Mouse (Mus musculus) cerebellum, adult 2 months (tissue): ENCODE measurements around the gene Slc2a9.
A peak's percentile ranks its signal among the peaks of the same experiment; 100 is the strongest.

Source experiments
- CTCF ChIP-seq: fragments of 200-500 bp; IDR thresholded peaks from 2 replicates; pipeline ENCODE4 v1.5.1; 2011; ENCODE audit warnings: low read depth, mild to moderate bottlenecking, control low read depth, low read length, moderate library complexity, borderline replicate concordance; ENCODE audit not compliant: insufficient read depth
- POLR2A ChIP-seq: fragments of 200-500 bp; IDR thresholded peaks from 2 replicates; pipeline ENCODE4 v1.6.1; 2011; ENCODE audit warnings: low read length, control low read depth, borderline replicate concordance; ENCODE audit not compliant: insufficient read depth

DNA sequence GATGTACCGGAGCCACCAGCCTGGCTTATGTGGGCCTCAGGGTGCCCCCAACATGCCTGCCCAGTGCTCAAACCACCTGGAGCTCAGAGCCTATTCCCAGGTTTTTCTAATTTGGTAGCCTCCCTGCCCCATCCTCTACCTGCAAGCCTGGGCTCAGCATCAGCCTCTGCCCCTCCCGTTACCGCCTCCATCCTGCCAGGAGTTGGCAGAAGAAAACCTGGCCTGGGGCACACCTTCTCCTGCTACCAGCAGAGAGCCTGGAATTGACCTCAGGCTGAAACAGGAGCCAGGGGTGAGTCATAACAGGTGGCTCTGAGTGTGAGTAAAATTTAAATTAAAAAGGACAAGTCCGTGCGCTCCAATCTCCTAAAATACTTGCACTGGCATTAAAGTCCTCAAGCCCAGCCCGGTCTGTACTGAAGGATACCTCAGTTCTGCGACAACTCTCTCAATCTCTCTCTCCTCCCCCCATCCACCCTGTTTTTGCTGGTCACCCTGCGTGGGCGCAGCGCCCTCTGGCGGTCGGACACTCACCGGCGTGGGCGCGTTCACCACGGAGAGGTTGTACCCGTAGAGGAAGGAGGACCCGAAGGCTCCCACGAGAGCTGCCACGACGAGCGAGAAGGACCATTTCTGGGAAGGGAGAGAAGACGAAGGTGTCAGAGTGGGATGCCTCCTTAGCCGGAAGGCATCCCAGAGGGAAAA, 25.9 kb downstream of the Slc2a9 start:
- peak; percentile 60; the same call in 1 of the 2 replicates for TF ChIP-seq CTCF
- TF ChIP-seq POLR2A: no peak
